Mouse (Mus musculus): ENCODE data around the gene Daglb. TPM values are rescaled to one million over a fixed set of nuclear protein-coding genes. Genes with fewer than 3 reads are reported as not detected.

Gene Daglb
- polyA plus RNA-seq, 1 experiment from 2014 or later, result 4.9 TPM

DNA sequence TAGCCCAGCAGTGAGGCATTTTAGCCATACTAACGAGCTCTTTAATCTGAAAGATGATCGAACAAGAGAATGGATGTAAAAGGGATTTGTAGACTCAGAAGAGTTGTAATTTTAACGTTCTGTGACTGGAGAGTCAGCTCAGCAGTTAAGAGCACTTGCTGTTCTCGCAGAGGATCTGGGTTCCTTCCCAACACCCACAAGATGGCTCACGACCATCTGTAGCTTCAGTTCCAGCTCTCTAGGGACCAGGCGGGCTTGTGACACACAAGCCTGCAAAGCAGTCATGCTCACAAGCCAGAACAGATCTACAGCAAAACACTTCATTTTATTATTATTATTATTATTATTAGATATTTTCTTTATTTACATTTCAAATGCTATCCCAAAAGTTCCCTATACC is 88.5 kb downstream of the Daglb start:
- Histone ChIP-seq H3K4me3 (replicated peaks; ENCODE audit: low read depth, low read length) (no peak overlapping the region), H3K27me3 (ENCODE audit: insufficient read depth, low read length) (no peaks in the 10 kb centered on the region), H3K27ac (no peak overlapping the region), H3K9me3 (replicated peaks; ENCODE audit: low read length) (no peaks in the 10 kb centered on the region), H3K4me1 (replicated peaks; ENCODE audit: insufficient read depth, low read length) (peaks cover 5% of the 10 kb centered on the region), H3K4me2 (ENCODE audit: low read length) (no peak overlapping the region), H3K36me3 (ENCODE audit: insufficient read depth, low read length) (no peaks in the 10 kb centered on the region), H3K9ac (ENCODE audit: low read depth, low read length) (no peak overlapping the region)
- DNase-seq (ENCODE audit: low spot score) (no peak), ATAC-seq (replicated peaks; ENCODE audit: low FRiP score, low read depth) (no peak)
- TF ChIP-seq CTCF (IDR thresholded peaks at IDR 0.05; ENCODE audit: low read depth), result no peak
- WGBS, result 81% methylated on average over 6 of the region's 6 CpGs

DNA sequence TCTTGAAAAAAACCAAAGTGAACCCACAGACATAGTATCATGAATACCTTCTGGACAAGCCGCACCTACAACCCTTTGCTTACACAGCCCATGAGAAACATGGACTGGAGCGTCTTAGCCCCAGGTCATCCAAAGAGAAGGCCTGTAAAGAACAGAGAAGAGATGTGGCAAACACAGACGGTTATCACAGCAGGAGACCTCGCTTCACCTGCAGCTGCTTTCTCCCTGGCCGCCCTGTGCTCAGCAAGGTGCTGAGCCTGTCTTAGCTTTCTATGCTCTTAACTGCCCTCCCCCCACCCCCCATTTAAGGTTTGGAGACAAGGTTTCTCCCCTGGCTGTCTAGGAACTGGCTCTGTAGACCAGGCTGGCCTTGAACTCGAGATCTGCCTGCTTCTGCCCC is 90.8 kb downstream of the Daglb start:
- ATAC-seq (replicated peaks; ENCODE audit: low FRiP score, low read depth), result no peak
- TF ChIP-seq CTCF (IDR thresholded peaks at IDR 0.05; ENCODE audit: low read depth), result no peak

More for the DNA sequence above, 90.8 kb downstream of the Daglb start:
- no peaks in the 10 kb centered on the region for H3K4me1 ChIP-seq (replicated peaks; ENCODE audit: insufficient read depth, low read length)
- no peak for DNase-seq (ENCODE audit: low spot score)
- no peaks in the 10 kb centered on the region for H3K27me3 ChIP-seq (ENCODE audit: insufficient read depth, low read length)
- no peaks in the 10 kb centered on the region for H3K9me3 ChIP-seq (replicated peaks; ENCODE audit: low read length)
- H3K36me3 ChIP-seq (ENCODE audit: insufficient read depth, low read length), result no peaks in the 10 kb centered on the region
- H3K4me3 ChIP-seq (replicated peaks; ENCODE audit: low read depth, low read length), result no peak overlapping the region
- WGBS, result 81% methylated on average over 6 of the region's 6 CpGs
- no peak overlapping the region for H3K9ac ChIP-seq (ENCODE audit: low read depth, low read length)
- H3K4me2 ChIP-seq (ENCODE audit: low read length), result no peak overlapping the region
- H3K27ac ChIP-seq, result no peak overlapping the region

Other genes with a start within 250 kb of the Daglb start
- gene Spdye4a, start 237.7 kb upstream of the Daglb start, polyA plus RNA-seq (2015; fragmentation: Nextera tagmentation; extraction: Ambion mirVana), result not detected in 2 replicates
- gene Zfp12, start 229.4 kb upstream of the Daglb start, polyA plus RNA-seq (2015; fragmentation: Nextera tagmentation; extraction: Ambion mirVana), result 9.9 TPM in 2 replicates
- gene Zfp316, start 194.6 kb upstream of the Daglb start, polyA plus RNA-seq (2015; fragmentation: Nextera tagmentation; extraction: Ambion mirVana), result 3.1 and 3.4 TPM in 2 replicates
- gene Zfp853, start 171.0 kb upstream of the Daglb start, polyA plus RNA-seq (2015; fragmentation: Nextera tagmentation; extraction: Ambion mirVana), result 0.09 and 0.14 TPM in 2 replicates
- 27.8 and 30.9 TPM in 2 replicates for gene E130309D02Rik, start 149.2 kb upstream of the Daglb start, polyA plus RNA-seq (2015; fragmentation: Nextera tagmentation; extraction: Ambion mirVana)
- gene Zdhhc4, start 135.3 kb upstream of the Daglb start, polyA plus RNA-seq (2015; fragmentation: Nextera tagmentation; extraction: Ambion mirVana), result 87.6 and 91.2 TPM in 2 replicates
- 0.03 TPM in 1 of 2 replicates, not detected in the other for gene Grid2ip, start 107.2 kb upstream of the Daglb start, polyA plus RNA-seq (2015; fragmentation: Nextera tagmentation; extraction: Ambion mirVana)
- 319 and 337 TPM in 2 replicates for gene Kdelr2, start 60.7 kb upstream of the Daglb start, polyA plus RNA-seq (2015; fragmentation: Nextera tagmentation; extraction: Ambion mirVana)
- gene Rac1, start 63.5 kb downstream of the Daglb start, polyA plus RNA-seq (2015; fragmentation: Nextera tagmentation; extraction: Ambion mirVana), result 453 and 458 TPM in 2 replicates
- 74.3 and 76.7 TPM in 2 replicates for gene Cyth3, start 157.9 kb downstream of the Daglb start, polyA plus RNA-seq (2015; fragmentation: Nextera tagmentation; extraction: Ambion mirVana)